22 mouse cellular contexts compared by ENCODE assay signal in genomic region chr4:141941289-141941688, GRCm38 (mm10).
"Had no signal": no experiment of that assay in that cellular context is flagged by ENCODE, and none has a peak within 500 bp of the region (broad histone marks: within the 10 kb centered on the region; RNA-seq: fewer than 3 reads in every experiment).

No protein-coding gene starts in this region.

- H3K27ac ChIP-seq: limb, embryonic 12.5 days; limb, embryonic 15.5 days; liver, embryonic 12.5 days; liver, embryonic 15.5 days; midbrain, embryonic 12.5 days; midbrain, embryonic 15.5 days; neural tube, embryonic 13.5 days; stomach, embryonic 15.5 days had no signal

- H3K4me1 ChIP-seq: limb, embryonic 12.5 days; liver, embryonic 12.5 days; midbrain, embryonic 15.5 days had no signal

- H3K4me2 ChIP-seq: limb, embryonic 12.5 days; limb, embryonic 15.5 days; liver, embryonic 12.5 days; liver, embryonic 15.5 days; midbrain, embryonic 12.5 days; midbrain, embryonic 15.5 days; neural tube, embryonic 13.5 days; stomach, embryonic 15.5 days had no signal

- H3K36me3 ChIP-seq: limb, embryonic 12.5 days; limb, embryonic 15.5 days; liver, embryonic 12.5 days; liver, embryonic 15.5 days; midbrain, embryonic 12.5 days; midbrain, embryonic 15.5 days; neural tube, embryonic 13.5 days; stomach, embryonic 15.5 days had no signal

- H3K9ac ChIP-seq: limb, embryonic 12.5 days; limb, embryonic 15.5 days; liver, embryonic 12.5 days; liver, embryonic 15.5 days; midbrain, embryonic 12.5 days; midbrain, embryonic 15.5 days; neural tube, embryonic 13.5 days; stomach, embryonic 15.5 days had no signal

- DNase-seq: kidney, adult 18-20 months; kidney, adult 9 months; kidney, postnatal 14 days; left cerebral cortex, postnatal 4 days; lung, adult 2 months; lung, postnatal 14 days; lung, postnatal 4 days; retina, postnatal 1 day; right cerebral cortex, postnatal 25 days; spleen, adult 18-20 months; thymus, postnatal 25 days had no signal

- ATAC-seq: inflammation-experienced regulatory T-cells, adult 6 months; intestine, embryonic 16.5 days; midbrain, embryonic 15.5 days had no signal

- H3K9me3 ChIP-seq: limb, embryonic 12.5 days; limb, embryonic 15.5 days; liver, embryonic 12.5 days; liver, embryonic 15.5 days; midbrain, embryonic 15.5 days; stomach, embryonic 15.5 days had no signal

- H3K27me3 ChIP-seq: limb, embryonic 12.5 days; limb, embryonic 15.5 days; liver, embryonic 12.5 days; liver, embryonic 15.5 days; midbrain, embryonic 12.5 days; midbrain, embryonic 15.5 days; neural tube, embryonic 13.5 days; stomach, embryonic 15.5 days had no signal

- H3K4me3 ChIP-seq: limb, embryonic 12.5 days; limb, embryonic 15.5 days; liver, embryonic 12.5 days; liver, embryonic 15.5 days; midbrain, embryonic 12.5 days; midbrain, embryonic 15.5 days; myocyte; neural tube, embryonic 13.5 days; stomach, embryonic 15.5 days had no signal
